Mouse (Mus musculus): ENCODE data around the gene Dnajc8. TPM values are rescaled to one million over a fixed set of nuclear protein-coding genes. Genes with fewer than 3 reads are reported as not detected.

Gene Dnajc8
- 177 and 456 TPM in 2 replicates for polyA plus RNA-seq (2012; rRNA removed)

DNA sequence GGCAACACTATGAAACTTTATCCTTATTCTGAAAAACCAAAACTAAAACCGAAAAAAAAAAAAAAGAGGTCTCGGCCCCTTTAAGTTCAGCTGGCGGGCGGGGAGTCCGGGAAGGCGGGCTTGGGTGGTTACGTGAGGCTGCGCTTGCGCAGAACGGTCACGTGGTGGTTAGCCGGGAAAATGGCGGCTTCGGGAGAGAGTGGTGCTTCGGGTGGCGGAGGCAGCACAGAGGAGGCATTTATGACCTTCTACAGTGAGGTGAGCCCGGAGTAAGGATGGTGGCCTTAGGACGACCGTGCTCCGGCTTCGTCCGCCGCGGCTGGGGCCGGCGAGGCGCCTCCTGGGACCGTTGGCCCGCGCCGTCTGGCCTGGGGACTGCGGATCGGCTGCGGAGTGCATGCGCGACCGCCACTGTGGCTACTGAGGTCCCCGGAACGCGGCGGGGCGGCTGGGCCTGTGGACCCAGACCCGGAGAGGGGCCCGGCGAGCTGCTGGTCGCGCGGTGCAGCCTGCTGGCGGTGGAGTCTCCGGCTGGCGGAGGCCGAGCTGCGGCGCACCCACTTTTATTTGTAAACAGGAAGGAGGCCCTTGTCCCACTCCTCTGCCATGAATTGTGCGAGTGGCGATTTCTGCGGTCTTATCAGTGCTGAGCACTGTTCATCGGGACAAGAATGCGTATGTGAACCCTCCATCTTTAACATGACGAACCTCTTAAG is at the start of gene Dnajc8:
Dnajc8 (plus strand) TSS at position 145 of the 716 bp plus-strand sequence.

DNA sequence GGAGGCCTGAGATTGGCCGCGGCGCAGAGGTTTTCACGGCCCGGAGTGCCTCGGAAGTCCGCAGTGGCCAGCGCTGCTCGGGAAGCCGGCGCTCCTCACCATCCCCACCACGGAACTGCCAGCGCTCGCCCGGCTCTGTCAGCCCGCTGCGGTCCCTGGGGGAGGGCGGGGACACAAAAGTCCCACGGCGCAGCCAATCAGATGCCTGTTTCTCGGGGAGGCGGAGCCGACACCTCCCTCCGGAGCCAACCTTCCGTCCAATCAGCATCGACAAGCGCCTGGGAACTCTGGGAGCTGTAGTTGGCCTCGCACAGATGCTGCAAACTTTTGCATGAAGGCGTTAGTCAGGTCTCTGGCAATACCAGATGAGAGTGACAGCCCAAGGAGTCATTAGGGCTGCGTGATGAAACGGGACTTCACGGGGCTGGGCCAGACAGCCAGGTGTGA is 25.0 kb upstream of the Dnajc8 start, which contains the start of gene Sesn2:
Sesn2 (minus strand) TSS at position 150 of the 447 bp plus-strand sequence.

DNA sequence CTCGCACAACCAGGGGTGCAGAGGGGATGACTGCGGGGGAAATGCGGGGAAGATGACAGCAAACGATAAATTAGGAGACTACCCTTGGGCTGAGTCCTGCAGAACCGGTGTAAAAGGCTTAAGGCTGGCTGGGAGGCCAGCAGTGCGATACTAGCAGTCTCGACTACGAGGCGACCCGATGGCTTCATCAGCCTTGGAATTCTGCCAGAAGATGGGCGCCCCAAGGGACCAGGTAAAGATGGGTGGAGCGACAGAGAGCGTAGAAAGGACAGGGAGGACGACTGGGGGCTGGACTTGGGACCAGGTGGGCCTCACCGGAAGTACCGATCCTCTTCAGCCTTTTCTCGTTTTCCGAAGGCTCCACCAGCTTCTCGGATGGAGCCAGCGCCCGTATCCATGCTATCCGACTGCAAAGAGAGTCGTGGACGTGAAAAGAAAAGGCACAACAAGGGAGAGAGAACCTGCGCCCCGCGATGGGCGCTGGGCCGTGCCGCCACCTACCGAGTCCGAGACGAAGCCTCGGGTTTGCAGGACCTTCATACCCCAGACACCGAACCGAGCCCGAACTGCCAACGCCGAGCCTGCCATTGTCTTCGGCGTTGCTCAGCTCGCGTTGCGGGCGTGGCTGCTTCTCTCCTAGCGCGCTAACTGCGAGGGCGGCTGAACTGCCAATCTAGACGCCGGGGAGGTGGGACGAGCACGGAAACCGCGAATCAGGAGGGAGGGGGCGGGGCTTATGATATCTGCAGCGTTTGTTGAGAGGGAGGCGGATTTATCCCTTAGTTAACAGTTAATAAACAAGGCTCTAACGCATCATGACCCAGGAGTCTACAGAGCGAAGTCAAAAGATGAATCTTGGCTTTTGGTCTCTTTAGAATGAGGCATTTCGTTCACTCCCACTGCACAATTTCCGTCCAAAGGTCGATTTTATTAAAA is 2.1 kb upstream of the Dnajc8 start, which contains the start of gene Atpif1:
Atpif1 (minus strand) TSS at position 679 of the 936 bp plus-strand sequence.

DNA sequence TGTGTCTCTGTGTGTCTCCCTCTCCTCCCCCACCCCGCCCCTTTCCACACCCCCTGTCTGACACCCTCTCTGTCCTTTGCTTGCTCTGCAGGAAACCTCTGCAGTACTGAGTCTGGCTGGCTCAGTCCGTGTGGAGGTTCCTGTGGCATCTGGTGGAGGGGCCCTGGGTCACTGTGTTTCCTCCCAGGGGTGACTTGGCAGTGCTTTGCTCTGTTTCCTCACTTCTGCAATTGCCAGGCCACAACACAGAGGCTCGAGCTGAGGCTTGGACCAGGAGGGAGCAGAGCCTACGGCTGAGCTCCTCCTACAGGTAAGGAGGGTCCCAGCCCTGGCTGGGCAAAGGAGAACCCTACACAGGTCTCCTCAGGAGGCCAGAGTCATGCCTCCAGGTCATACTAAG is 28.6 kb downstream of the Dnajc8 start, which contains the start of gene Ptafr:
Ptafr (plus strand) TSS at position 103 of the 400 bp plus-strand sequence.

Other genes with a start within 250 kb of the Dnajc8 start
- 0.28 and 0.57 TPM in 2 replicates for gene Rab42, start 232.2 kb upstream of the Dnajc8 start, polyA plus RNA-seq (2012; rRNA removed)
- gene Trnau1ap, start 206.0 kb upstream of the Dnajc8 start, polyA plus RNA-seq (2012; rRNA removed): 30.4 and 36.8 TPM in 2 replicates
- gene Rcc1, start 181.9 kb upstream of the Dnajc8 start, polyA plus RNA-seq (2012; rRNA removed): 49.4 and 122 TPM in 2 replicates
- gene Phactr4, start 113.1 kb upstream of the Dnajc8 start, polyA plus RNA-seq (2012; rRNA removed): 29.7 and 51.3 TPM in 2 replicates
- 15.8 TPM in 2 replicates for gene Med18, start 71.6 kb upstream of the Dnajc8 start, polyA plus RNA-seq (2012; rRNA removed)
- 4.8 and 6.0 TPM in 2 replicates for gene Sesn2, start 25.0 kb upstream of the Dnajc8 start, polyA plus RNA-seq (2012; rRNA removed)
- gene Atpif1, start 1.9 kb upstream of the Dnajc8 start, polyA plus RNA-seq (2012; rRNA removed): 848 and 1,778 TPM in 2 replicates
- 0.53 and 0.55 TPM in 2 replicates for gene Ptafr, start 28.5 kb downstream of the Dnajc8 start, polyA plus RNA-seq (2012; rRNA removed)
- 40.7 and 41.9 TPM in 2 replicates for gene Eya3, start 103.4 kb downstream of the Dnajc8 start, polyA plus RNA-seq (2012; rRNA removed)
- gene Xkr8, start 197.0 kb downstream of the Dnajc8 start, polyA plus RNA-seq (2012; rRNA removed): 3.9 and 6.2 TPM in 2 replicates
- 1.7 and 3.3 TPM in 2 replicates for gene Smpdl3b, start 221.7 kb downstream of the Dnajc8 start, polyA plus RNA-seq (2012; rRNA removed)
- gene Rpa2, start 232.8 kb downstream of the Dnajc8 start, polyA plus RNA-seq (2012; rRNA removed): 93.8 and 98.4 TPM in 2 replicates

All from central nervous system, embryonic 11.5 days (tissue).